In the genomic region with DNA sequence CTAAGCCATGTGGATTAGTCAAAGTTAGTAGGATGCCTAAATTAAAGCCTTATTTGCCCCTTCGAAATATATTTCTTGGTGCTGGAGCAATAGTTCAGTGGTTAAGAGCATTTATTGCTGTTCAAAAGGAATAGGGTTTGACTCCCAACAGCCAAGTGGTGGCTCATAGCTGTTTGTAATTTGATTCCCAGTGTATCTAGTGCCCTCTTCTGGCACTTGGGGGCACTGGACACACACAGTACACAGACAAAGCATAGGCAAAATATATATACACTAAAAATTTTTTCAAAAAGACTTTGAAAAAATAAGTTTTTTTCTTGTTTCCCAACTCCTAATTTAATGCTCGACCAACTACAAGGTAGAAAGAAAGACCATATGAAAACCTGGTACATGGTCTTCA, we compare ENCODE assay signal across 8 mouse cellular contexts. TPM values are rescaled to one million over a fixed set of nuclear protein-coding genes. Genes with fewer than 3 reads are reported as not detected.
DNase-seq lines count a peak whose midpoint lies in the region; ATAC-seq and TF ChIP-seq lines count a peak whose summit lies in the region.

No protein-coding gene starts in this region.

- H3K9ac ChIP-seq in kidney, postnatal 0 days (ENCODE audit: low read depth, low read length): no peak overlapping the region

- peak; percentile 3 for TF ChIP-seq CTCF in C2C12 (IDR thresholded peaks at IDR 0.05; ENCODE audit: control insufficient read depth, insufficient read depth, insufficient read length)
- peak; percentile 62 for TF ChIP-seq CTCF in kidney, postnatal 0 days (IDR thresholded peaks at IDR 0.05; ENCODE audit: low read depth)

- ATAC-seq in kidney, postnatal 0 days (replicated peaks; ENCODE audit: low FRiP score, low read depth): no peak

- DNase-seq in heart, postnatal 14 days: peak; percentile 16 to 30
- DNase-seq in heart, postnatal 25 days (ENCODE audit: low spot score): no peak
- peak; percentile 72 for DNase-seq in ZHBTc4 (ENCODE audit: low read depth, low spot score)
- DNase-seq in kidney, postnatal 0 days (ENCODE audit: low spot score): peak; percentile 23
- DNase-seq in splenic B cell, adult 2 months (ENCODE audit: low read depth, low spot score): peak; percentile 73
- no peak for DNase-seq in neural tube, embryonic 10.5 days (ENCODE audit: extremely low spot score, low spot score)
- no peak for DNase-seq in gastrocnemius, postnatal 10 days

- intact Hi-C loops in heart, postnatal 14 days (cut with DNase I): loop anchor here (2.0 to 10.0 kb wide), 3 partner anchors 58 to 328 kb away; a partner anchor contains a TSS
- intact Hi-C loops in heart, postnatal 25 days (cut with DNase I): loop anchor here (1.0 to 10.0 kb wide), 2 partner anchors 57 to 246 kb away; a partner anchor contains a TSS

- H3K9me3 ChIP-seq in kidney, postnatal 0 days (replicated peaks; ENCODE audit: low read length): no peaks in the 10 kb centered on the region

- H3K27ac ChIP-seq in kidney, postnatal 0 days: no peak overlapping the region

- WGBS in kidney, postnatal 0 days: 76% methylated on average over 2 of the region's 2 CpGs

- no peak overlapping the region for H3K4me2 ChIP-seq in kidney, postnatal 0 days (ENCODE audit: low read length)

- no peak overlapping the region for H3K4me3 ChIP-seq in C2C12 (ENCODE audit: insufficient read depth, poor library complexity, severe bottlenecking)
- H3K4me3 ChIP-seq in kidney, postnatal 0 days (replicated peaks; ENCODE audit: low read depth, low read length): no peak overlapping the region

- H3K4me1 ChIP-seq in kidney, postnatal 0 days (replicated peaks; ENCODE audit: insufficient read depth, low read length): no peaks in the 10 kb centered on the region

- no peak overlapping the region for H3ac ChIP-seq in C2C12 (ENCODE audit: control insufficient read depth, insufficient read length, low read depth)

- H3K27me3 ChIP-seq in C2C12 (ENCODE audit: control insufficient read depth, insufficient read depth, insufficient read length): no peaks in the 10 kb centered on the region
- no peaks in the 10 kb centered on the region for H3K27me3 ChIP-seq in kidney, postnatal 0 days (ENCODE audit: insufficient read depth, low read length)
- H3K27me3 ChIP-seq in splenic B cell, adult 2 months (ENCODE audit: control insufficient read depth, insufficient read depth, low read length, poor library complexity, severe bottlenecking): no peaks in the 10 kb centered on the region

- no peaks in the 10 kb centered on the region for H3K79me3 ChIP-seq in C2C12 (ENCODE audit: low read depth)

- no peaks in the 10 kb centered on the region for H3K36me3 ChIP-seq in C2C12 (ENCODE audit: control insufficient read depth, insufficient read depth)
- no peaks in the 10 kb centered on the region for H3K36me3 ChIP-seq in kidney, postnatal 0 days (ENCODE audit: insufficient read depth, low read length)
- H3K36me3 ChIP-seq in splenic B cell, adult 2 months (ENCODE audit: control insufficient read depth, insufficient read depth, low read length, poor library complexity, severe bottlenecking): no peaks in the 10 kb centered on the region

- H3K79me2 ChIP-seq in C2C12 (ENCODE audit: control insufficient read depth, insufficient read depth): no peaks in the 10 kb centered on the region

TF ChIP-seq in C2C12, 6 proteins besides CTCF, POLR2A, EP300 and RAD21:
- no peak for TF ChIP-seq MAX (IDR thresholded peaks at IDR 0.05)
- TF ChIP-seq MYOD1 (IDR thresholded peaks at IDR 0.05; ENCODE audit: control insufficient read depth, insufficient read length, low read depth): no peak
- TF ChIP-seq FOSL1 (IDR thresholded peaks at IDR 0.05; ENCODE audit: insufficient read depth, low read length, poor library complexity, severe bottlenecking): no peak
- no peak for TF ChIP-seq USF1 (IDR thresholded peaks at IDR 0.05; ENCODE audit: low read depth)
- TF ChIP-seq CEBPB (IDR thresholded peaks at IDR 0.05; ENCODE audit: low read depth): no peak
- no peak for TF ChIP-seq MYOG (IDR thresholded peaks at IDR 0.05; ENCODE audit: control insufficient read depth, extremely low read depth, insufficient read length)

RNA-seq across cellular contexts. Expression of a gene that starts 13.3 kb away (rescaled TPM):
- 1 to 10 TPM; 3.3 to 3.8 TPM for total RNA-seq in heart, postnatal 14 days (2021)
- total RNA-seq in heart, postnatal 25 days (2021): 1 to 10 TPM; 3.0 to 3.7 TPM
- polyA plus RNA-seq in C2C12 (2012; fragmentation: generic; extraction: Trizol): 1.1 TPM
- polyA plus RNA-seq in kidney, postnatal 0 days (2015; fragmentation: Nextera tagmentation; extraction: Ambion mirVana): 11.6 and 11.8 TPM in 2 replicates
- total RNA-seq in gastrocnemius, postnatal 10 days (2021): 1 to 10 TPM; 3.6 to 4.1 TPM

RNA-seq across cellular contexts. Expression of a gene that starts 49.5 kb away (rescaled TPM):
- 1 to 10 TPM; 7.5 to 8.3 TPM for total RNA-seq in heart, postnatal 14 days (2021)
- 1 to 10 TPM; 7.6 to 9.3 TPM for total RNA-seq in heart, postnatal 25 days (2021)
- 0.78 TPM for polyA plus RNA-seq in C2C12 (2012; fragmentation: generic; extraction: Trizol)
- 7.7 and 9.1 TPM in 2 replicates for polyA plus RNA-seq in kidney, postnatal 0 days (2015; fragmentation: Nextera tagmentation; extraction: Ambion mirVana)
- 1 to 10 TPM; 6.8 TPM for total RNA-seq in gastrocnemius, postnatal 10 days (2021)

RNA-seq across cellular contexts. Expression of a gene that starts 49.6 kb away (rescaled TPM):
- total RNA-seq in heart, postnatal 14 days (2021): 1 to 10 TPM; 4.6 to 4.9 TPM
- 1 to 10 TPM; 4.4 to 4.8 TPM for total RNA-seq in heart, postnatal 25 days (2021)
- 1.8 TPM for polyA plus RNA-seq in C2C12 (2012; fragmentation: generic; extraction: Trizol)
- polyA plus RNA-seq in kidney, postnatal 0 days (2015; fragmentation: Nextera tagmentation; extraction: Ambion mirVana): 12.4 and 13.0 TPM in 2 replicates
- total RNA-seq in gastrocnemius, postnatal 10 days (2021): 1 to 10 TPM; 4.1 to 5.0 TPM

Comparison
In these comparisons a context has a peak if more than half of its experiments do, and no peak if none do; other contexts are left out.
1. DNase-seq: peak in heart, postnatal 14 days (2 of 2), ZHBTc4 (single experiment), kidney, postnatal 0 days (single experiment) and splenic B cell, adult 2 months (single experiment); none in heart, postnatal 25 days (single experiment), neural tube, embryonic 10.5 days (single experiment) and gastrocnemius, postnatal 10 days (single experiment).